Mouse (Mus musculus) forelimb bud, embryonic 11.5 days (tissue): Measurements from ENCODE around the gene Galp.
A peak's percentile ranks its signal among the peaks of the same experiment; 100 is the strongest.
"Not testable (repeated sequence)": the region's sequence is repeated elsewhere in the genome, so short reads cannot be mapped to it uniquely, and the experiment has no call there.

Experiments
- DNase-seq: peaks from one replicate; pipeline ENCODE4 v3.0.0-alpha.2; 2012; ENCODE audit warnings: low read depth, low spot score

The Galp gene

DNA sequence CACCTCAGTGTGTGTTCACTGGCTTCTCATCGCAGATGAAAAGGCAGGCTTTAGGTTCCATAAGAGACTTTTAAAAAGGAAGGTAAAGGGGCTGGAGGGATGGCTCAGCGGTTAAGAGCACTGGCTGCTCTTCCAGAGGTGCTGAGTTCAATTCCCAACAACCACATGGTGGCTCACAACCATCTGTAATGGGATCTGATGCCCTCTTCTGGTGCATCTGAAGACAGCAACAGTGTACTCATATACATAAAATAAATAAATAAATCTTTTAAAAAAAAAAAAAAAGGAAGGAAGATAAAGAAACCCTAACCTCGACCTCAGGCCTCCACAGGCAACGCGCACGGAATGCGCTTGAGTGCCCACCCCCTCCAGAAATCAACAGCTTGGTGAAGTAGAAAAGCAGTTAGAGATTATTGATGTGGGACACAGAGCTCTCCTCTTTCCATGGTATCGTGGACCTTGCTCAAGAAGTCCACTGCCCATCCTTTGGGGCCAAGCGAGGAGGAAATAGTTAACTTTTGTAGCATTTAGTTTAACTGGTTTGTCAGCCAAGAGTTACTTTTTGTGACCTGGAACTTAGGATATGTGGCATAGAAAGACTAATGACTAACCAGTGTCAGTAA is 22.4 kb upstream of the Galp start:
- not testable (repeated sequence) for DNase-seq

- DNase-seq: no peak
Measured at GRCm38 (mm10) chr7:6179013-6179412, 17.9 kb upstream of the Galp start.

DNA sequence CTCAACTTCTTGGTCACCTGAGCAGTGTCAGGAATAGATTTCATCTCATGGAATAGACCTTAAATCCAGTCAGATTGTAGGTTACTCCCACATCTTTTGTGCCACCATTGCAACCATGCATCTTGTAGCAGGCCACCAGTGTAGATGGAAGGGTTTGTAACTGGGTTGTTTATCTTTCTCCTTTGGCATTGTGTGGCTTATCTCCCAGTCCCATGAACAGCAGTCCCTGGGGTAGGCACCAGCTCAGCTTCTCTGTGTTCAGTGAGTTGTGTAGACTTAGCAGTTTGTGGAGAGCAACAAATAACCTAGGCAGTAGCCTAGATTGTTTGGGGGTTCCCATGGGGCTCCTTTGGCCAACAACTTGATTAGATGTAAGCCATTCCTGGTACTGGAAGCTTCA is 14.0 kb upstream of the Galp start:
- no peak for DNase-seq

- no peak for DNase-seq
Measured at GRCm38 (mm10) chr7:6183802-6184201, 13.1 kb upstream of the Galp start.

DNA sequence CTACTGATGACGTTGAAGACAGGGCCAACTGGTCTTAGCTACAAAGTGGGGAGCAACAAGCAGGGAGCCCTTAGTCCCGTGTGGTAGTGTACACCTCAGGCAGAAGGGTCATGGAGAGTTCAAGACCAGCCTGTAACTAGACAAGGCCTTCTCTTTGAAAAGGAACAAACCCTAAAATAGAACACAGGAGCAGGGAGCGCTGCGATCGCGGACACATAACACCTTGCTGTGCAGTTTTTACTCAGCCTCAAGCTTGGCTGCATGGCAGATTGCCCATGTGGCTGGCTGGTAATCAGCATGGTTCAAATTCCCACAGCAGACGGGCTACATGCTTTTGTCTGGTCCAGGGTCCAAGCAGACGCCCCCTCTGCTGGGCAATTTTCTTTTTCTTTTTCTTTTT is 12.4 kb upstream of the Galp start:
- DNase-seq: no peak

GRCm38 (mm10) chr7:6185391-6185790 is 11.5 kb upstream of the Galp start:
- no peak for DNase-seq

- no peak for DNase-seq
Measured at GRCm38 (mm10) chr7:6186176-6186575, 10.7 kb upstream of the Galp start.

GRCm38 (mm10) chr7:6186756-6187155 is 10.1 kb upstream of the Galp start:
- no peak for DNase-seq

DNA sequence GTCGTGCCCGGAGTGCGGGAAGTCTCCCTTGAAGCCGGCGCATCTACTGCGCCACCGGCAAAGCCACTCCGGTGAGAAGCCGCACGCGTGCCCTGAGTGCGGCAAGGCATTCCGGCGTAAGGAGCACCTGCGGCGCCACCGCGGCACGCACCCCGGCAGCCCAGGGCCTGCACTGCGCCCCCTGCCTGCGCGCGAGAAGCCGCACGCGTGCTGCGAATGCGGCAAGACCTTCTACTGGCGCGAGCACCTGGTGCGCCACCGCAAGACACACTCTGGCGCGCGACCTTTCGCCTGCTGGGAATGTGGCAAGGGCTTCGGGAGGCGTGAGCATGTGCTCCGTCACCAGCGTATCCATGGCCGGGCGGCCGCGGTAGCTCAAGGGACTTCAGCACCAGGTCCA is 7.3 kb upstream of the Galp start:
- no peak for DNase-seq

DNA sequence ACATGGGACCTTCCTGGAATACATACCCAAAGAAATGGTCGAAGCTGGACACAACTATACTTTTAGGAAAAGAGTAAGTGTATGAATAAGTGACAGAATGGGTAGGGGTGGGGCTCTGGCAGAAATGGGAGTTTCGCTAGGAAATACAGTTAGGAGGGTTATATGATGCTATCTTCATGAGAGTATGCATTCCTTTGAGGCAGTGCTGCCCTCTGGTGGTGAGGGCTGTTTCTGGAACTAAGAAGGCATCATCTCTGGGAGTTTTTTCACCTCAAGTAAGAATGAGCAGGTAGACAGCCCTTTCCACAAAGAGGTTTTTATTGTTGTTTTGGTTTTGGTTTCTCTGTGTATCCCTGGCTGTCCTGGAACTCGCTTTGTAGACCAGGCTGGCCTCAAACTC is 5.5 kb upstream of the Galp start:
- DNase-seq: peak; percentile 75

GRCm38 (mm10) chr7:6194129-6194528 is 2.8 kb upstream of the Galp start:
- DNase-seq: peak; percentile 60

- DNase-seq: no peak
Measured at GRCm38 (mm10) chr7:6195777-6196176, 1.1 kb upstream of the Galp start.

DNA sequence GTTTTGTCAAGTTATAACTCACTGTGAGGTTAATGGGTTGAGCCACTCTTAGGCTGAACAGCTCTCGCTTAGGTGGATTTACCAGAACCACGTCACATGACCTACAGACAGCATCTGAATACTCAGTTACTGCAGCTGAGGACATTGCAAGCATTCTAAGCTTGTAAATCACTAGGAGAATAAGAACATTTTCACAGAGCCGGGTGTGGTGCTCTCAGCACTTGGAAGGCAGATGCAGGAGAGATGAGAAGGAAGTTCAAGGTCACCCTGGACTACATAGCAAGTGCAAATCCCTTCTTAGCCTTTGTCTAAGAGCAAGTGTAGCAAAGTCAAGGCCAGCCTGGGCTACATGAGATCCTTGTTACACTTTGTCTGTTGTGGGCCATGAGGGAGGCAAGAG is 7.3 kb downstream of the Galp start:
- DNase-seq: no peak

- DNase-seq: no peak
Measured at GRCm38 (mm10) chr7:6213144-6213543, 16.3 kb downstream of the Galp start.

- not testable (repeated sequence) for DNase-seq
Measured at GRCm38 (mm10) chr7:6214691-6215090, 17.8 kb downstream of the Galp start.

DNA sequence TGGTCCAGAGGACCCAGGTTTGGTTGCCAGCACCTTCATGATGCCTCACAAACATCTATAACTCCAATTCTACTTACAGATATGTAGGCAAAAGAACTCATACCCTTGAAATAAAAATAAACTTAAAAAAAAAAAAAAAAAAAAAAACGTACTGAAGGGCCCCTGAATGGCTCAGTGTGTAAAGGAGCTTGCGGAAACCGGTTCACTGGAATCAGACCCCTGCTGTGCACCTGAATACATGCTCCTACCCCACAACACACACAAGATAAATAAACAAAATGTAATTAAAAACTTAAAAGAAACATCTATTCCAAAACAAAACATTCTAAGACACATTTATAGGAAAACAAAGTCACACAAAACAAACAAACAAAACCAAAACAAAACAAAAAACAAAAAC is 23.3 kb downstream of the Galp start:
- no peak for DNase-seq

- DNase-seq: no peak
Measured at GRCm38 (mm10) chr7:6221978-6222377, 25.1 kb downstream of the Galp start, which contains the start of gene Zscan5b. TSS of gene Zscan5b (plus strand) at chr7:6222278.

GRCm38 (mm10) chr7:6228491-6228890 is 31.6 kb downstream of the Galp start:
- DNase-seq: peak; percentile 3

- no peak for DNase-seq
Measured at GRCm38 (mm10) chr7:6239787-6240186, 42.9 kb downstream of the Galp start.

DNA sequence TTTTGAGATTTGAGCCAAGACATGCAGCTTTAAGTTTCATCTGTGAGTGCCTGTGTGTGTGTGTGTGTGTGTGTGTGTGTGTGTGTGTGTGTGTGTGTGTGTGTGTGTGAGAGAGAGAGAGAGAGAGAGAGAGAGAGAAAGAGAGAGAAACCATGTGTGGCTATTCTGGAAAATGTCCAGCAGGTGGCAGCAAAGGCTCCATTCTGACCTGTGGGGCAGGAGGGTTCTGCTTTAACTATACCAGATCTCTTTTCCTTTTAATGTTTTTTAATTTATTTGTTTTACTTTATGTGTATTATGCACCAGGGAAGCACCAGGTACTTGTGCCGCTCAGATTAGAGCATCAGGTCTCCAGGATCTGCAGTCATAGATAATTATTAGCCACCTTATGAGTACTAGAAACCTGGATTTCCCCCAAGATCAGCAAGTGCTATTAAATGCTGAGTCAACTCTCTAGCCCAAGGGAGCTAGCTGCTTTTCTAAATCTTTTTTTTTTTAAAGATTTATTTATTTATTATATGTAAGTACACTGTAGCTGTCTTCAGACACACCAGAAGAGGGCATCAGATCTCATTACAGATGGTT is 44.0 kb downstream of the Galp start:
- DNase-seq: peak; percentile 50

GRCm38 (mm10) chr7:6244361-6245292 is 47.7 kb downstream of the Galp start:
- DNase-seq: peak; percentile 67

- no peak for DNase-seq
Measured at GRCm38 (mm10) chr7:6252410-6252809, 55.5 kb downstream of the Galp start, which contains the start of gene Epp13. TSS of gene Epp13 (plus strand) at chr7:6252710.

GRCm38 (mm10) chr7:6254451-6254850 is 57.6 kb downstream of the Galp start:
- DNase-seq: no peak
